Mouse (Mus musculus) midbrain, embryonic 15.5 days (tissue): ENCODE data around the gene Rfc4. TPM values are rescaled to one million over a fixed set of nuclear protein-coding genes. Genes with fewer than 3 reads are reported as not detected.

Experiments used
- ATAC-seq: fragments of 200-750 bp; cut with Nextera tagmentation; replicated peaks from 2 replicates; pipeline ENCODE4 v1.8.0; 2017; ENCODE audit warnings: moderate TSS enrichment
- H3K27ac ChIP-seq: fragments of 300-500 bp; sonication (generic); 2 replicates; pipeline ENCODE4 v1.5.1; 2015; ENCODE audit warnings: mild to moderate bottlenecking, inconsistent platforms
- H3K27me3 ChIP-seq: fragments of 300-500 bp; sonication (generic); replicated peaks from 2 replicates; pipeline ENCODE4 v1.6.1; 2015; ENCODE audit warnings: inconsistent platforms
- H3K36me3 ChIP-seq: fragments of 300-500 bp; sonication (generic); replicated peaks from 2 replicates; pipeline ENCODE4 v1.6.1; 2015; ENCODE audit warnings: inconsistent platforms
- H3K4me1 ChIP-seq: fragments of 300-500 bp; sonication (generic); 2 replicates; pipeline ENCODE4 v1.6.1; 2015; ENCODE audit warnings: inconsistent platforms
- H3K4me2 ChIP-seq: fragments of 300-500 bp; sonication (generic); 2 replicates; pipeline ENCODE4 v1.6.1; 2015; ENCODE audit warnings: inconsistent platforms, mild to moderate bottlenecking, moderate library complexity
- H3K4me3 ChIP-seq: fragments of 300-500 bp; sonication (generic); 2 replicates; pipeline ENCODE4 v1.5.1; 2015; ENCODE audit warnings: mild to moderate bottlenecking, inconsistent platforms
- H3K9ac ChIP-seq: fragments of 300-500 bp; sonication (generic); 2 replicates; pipeline ENCODE4 v1.6.1; 2015; ENCODE audit warnings: mild to moderate bottlenecking, inconsistent platforms
- H3K9me3 ChIP-seq: fragments of 300-500 bp; sonication (generic); 2 replicates; pipeline ENCODE4 v1.6.1; 2016; ENCODE audit warnings: inconsistent platforms
- WGBS: fragments of 180-500 bp; shearing (Covaris S2); methylation state at CpG from one replicate; pipeline ENCODE4 v1.1.7; 2015; ENCODE audit warnings: mixed read lengths; 5-methylcytosine and 5-hydroxymethylcytosine counted together
- polyA plus RNA-seq: library from polyadenylated mRNA; unstranded; fragments of >200 nt; fragmentation: Nextera tagmentation; extraction: Ambion mirVana; gene quantifications from 2 replicates; pipeline ENCODE4 v1.2.1, GENCODE M21; 2015

The Rfc4 gene
- polyA plus RNA-seq, 1 experiment from 2014 or later = 42.1 TPM

DNA sequence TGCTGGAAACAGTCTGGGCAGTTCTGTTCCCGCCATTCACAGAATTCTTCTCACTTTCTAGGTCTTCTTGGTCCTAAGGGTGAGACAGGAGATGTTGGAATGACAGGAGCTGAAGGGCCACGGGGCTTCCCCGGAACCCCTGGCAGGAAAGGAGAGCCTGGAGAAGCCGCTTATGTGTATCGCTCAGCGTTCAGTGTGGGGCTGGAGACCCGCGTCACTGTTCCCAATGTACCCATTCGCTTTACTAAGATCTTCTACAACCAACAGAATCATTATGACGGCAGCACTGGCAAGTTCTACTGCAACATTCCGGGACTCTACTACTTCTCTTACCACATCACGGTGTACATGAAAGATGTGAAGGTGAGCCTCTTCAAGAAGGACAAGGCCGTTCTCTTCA lies 29.5 kb upstream of the Rfc4 start:
- WGBS = 93% methylated on average over 13 of the region's 13 CpGs
- H3K4me2 ChIP-seq = no peak overlapping the region
- H3K9me3 ChIP-seq = no peaks in the 10 kb centered on the region
- H3K27ac ChIP-seq = no peak overlapping the region
- H3K4me3 ChIP-seq = no peak overlapping the region
- no peak for ATAC-seq
- no peaks in the 10 kb centered on the region for H3K36me3 ChIP-seq
- no peaks in the 10 kb centered on the region for H3K4me1 ChIP-seq
- H3K27me3 ChIP-seq = no peaks in the 10 kb centered on the region
- no peak overlapping the region for H3K9ac ChIP-seq

DNA sequence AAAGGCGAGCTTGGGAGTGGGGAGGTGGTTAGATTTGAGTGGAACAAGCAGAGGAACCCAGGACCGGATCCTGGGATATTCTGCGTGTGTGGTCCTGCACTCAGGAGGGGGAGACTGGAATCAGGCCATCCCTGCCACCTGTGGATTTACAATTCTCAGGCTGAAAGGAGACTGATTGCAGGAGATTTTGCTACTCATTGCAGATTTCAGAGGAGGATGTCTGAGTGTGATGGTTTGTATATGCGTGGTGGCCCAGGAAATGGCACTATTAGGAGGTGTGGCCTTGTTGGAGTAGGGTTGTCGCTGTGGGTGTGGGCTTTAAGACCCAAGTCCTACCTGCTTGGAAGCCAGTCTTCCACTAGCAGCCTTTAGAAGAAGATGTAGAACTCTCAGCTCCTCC lies 26.7 kb upstream of the Rfc4 start:
- ATAC-seq = no peak

DNA sequence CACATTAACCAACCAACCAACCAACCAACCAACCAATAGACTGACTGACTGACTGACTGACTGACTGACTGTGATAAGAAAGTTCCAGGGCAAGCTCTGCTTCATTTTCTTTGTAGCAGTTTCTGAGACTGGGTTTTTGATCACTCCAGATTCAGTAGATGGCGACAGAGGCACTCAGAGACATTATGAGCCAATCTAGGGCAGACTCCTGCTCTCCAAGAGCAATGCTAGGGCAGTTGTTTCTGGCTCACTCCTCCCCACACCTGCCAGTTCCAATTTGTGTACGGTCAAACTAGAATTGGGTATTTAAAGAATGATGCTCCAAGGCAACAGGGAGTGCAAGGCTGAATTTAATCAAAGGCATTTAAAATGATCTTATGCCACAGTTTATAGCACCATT lies 23.9 kb upstream of the Rfc4 start:
- no peak for ATAC-seq
- no peaks in the 10 kb centered on the region for H3K9me3 ChIP-seq

More for the DNA sequence above, 26.7 kb upstream of the Rfc4 start:
- Histone ChIP-seq H3K4me1 (no peaks in the 10 kb centered on the region), H3K9ac (no peak overlapping the region), H3K4me2 (no peak overlapping the region), H3K27ac (no peak overlapping the region), H3K9me3 (no peaks in the 10 kb centered on the region), H3K4me3 (no peak overlapping the region), H3K27me3 (no peaks in the 10 kb centered on the region), H3K36me3 (no peaks in the 10 kb centered on the region)
- 83% methylated on average over 5 of the region's 5 CpGs for WGBS

DNA sequence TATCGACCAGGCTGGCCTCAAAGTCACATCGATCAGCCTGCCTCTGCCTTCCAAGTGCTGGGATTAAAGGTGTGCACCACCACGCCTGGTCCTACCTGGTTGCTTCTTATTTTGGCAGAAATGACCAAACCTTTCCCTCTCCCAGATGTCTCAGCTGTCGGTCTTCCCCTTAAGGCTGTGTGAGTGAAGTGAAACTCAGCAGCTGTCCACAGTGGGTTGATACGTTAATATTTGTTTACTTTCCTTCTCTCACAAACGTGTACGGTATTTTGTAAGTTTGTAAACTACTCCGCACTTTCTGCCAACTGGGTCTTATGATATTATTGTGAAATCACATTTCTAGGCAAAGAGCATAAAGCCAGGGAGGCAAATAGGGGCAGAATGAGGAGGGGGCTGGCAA lies 21.9 kb upstream of the Rfc4 start:
- no peaks in the 10 kb centered on the region for H3K4me1 ChIP-seq
- no peaks in the 10 kb centered on the region for H3K27me3 ChIP-seq
- no peak overlapping the region for H3K4me3 ChIP-seq
- H3K4me2 ChIP-seq = no peak overlapping the region
- no peaks in the 10 kb centered on the region for H3K36me3 ChIP-seq
- no peak for ATAC-seq
- 91% methylated on average over 8 of the region's 8 CpGs for WGBS
- H3K27ac ChIP-seq = no peak overlapping the region
- no peaks in the 10 kb centered on the region for H3K9me3 ChIP-seq
- H3K9ac ChIP-seq = no peak overlapping the region

More for the DNA sequence above, 23.9 kb upstream of the Rfc4 start:
- 26% methylated on average over 2 of the region's 2 CpGs for WGBS
- Histone ChIP-seq H3K27me3 (no peaks in the 10 kb centered on the region), H3K4me1 (no peaks in the 10 kb centered on the region), H3K36me3 (no peaks in the 10 kb centered on the region), H3K4me3 (no peak overlapping the region), H3K9ac (no peak overlapping the region), H3K4me2 (no peak overlapping the region), H3K27ac (no peak overlapping the region)

DNA sequence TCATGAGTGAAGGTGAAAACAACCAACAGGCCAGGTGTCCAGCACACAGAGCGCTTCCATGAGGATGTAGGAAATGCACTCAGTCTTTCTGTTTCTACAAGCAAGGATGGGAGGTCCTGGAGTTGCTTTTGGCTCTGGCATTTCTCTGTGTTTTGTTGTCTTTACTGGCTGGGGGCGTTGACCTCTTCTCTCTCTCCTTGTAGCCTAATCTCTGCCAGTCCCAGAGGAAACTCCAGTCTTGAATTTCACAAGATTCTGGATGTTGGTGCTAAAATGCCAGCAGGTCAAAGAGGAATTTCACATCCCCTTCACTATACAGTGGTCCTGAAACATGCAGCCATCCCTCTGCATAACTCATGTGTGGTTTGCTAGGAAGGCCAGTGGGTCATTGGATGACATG lies 21.4 kb upstream of the Rfc4 start:
- no peak overlapping the region for H3K27ac ChIP-seq
- H3K4me1 ChIP-seq = no peaks in the 10 kb centered on the region
- H3K27me3 ChIP-seq = no peaks in the 10 kb centered on the region
- no peak overlapping the region for H3K4me3 ChIP-seq
- no peaks in the 10 kb centered on the region for H3K9me3 ChIP-seq
- ATAC-seq = no peak
- no peaks in the 10 kb centered on the region for H3K36me3 ChIP-seq
- WGBS = 77% methylated on average over 2 of the region's 2 CpGs
- no peak overlapping the region for H3K9ac ChIP-seq
- H3K4me2 ChIP-seq = no peak overlapping the region

DNA sequence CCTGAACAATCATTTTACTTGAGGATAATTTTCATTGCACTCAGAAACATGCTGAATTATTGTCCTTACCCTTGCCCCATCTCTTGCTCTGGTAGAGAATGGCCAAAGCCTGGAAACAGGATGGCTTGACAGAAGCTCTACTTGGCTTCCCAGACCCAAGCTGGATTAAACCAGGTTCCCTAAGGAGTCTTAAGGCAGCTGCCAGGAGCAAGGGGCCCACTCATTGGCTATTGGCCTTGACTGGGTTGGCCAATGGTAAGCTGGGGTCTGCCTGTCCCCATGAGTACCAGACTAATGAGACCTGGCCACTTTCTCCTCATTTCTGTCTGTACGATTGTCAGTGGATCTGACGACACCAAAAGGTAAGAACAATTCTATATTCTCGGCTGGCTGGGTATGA lies 18.7 kb upstream of the Rfc4 start, which contains the start of gene Adipoq:
Gene Adipoq, plus strand, starts transcription at position 257 of the 400 bp plus-strand sequence.
- H3K36me3 ChIP-seq = no peaks in the 10 kb centered on the region
- H3K9me3 ChIP-seq = no peaks in the 10 kb centered on the region
- H3K27ac ChIP-seq = no peak within 1 kb of the TSS
- no peak for ATAC-seq
- H3K4me1 ChIP-seq = no peaks in the 10 kb centered on the region
- H3K27me3 ChIP-seq = no peaks in the 10 kb centered on the region
- WGBS = 89% methylated on average over 3 of the region's 3 CpGs
- H3K4me3 ChIP-seq = no peak within 1 kb of the TSS
- no peak within 1 kb of the TSS for H3K4me2 ChIP-seq
- H3K9ac ChIP-seq = no peak within 1 kb of the TSS

DNA sequence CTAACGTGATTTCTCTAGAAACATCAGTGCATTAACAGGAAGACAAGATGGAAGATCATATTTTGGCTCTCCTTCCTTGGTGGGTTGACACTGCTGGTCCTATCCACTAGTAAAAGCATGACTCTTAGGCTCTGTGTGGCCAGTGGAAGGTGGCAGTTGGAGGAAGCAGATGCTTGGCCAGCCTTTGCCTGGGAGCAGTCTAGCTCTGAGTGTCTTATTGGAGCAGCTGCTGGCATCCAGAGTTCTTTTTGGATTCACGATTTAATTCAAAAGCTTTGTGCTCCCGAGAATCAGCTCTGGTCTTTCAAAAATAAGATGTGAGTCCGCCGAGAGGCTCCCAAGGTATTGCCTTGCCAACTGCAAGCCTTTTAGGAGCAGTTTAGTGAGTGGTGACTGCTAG lies 17.7 kb upstream of the Rfc4 start:
- no peak overlapping the region for H3K27ac ChIP-seq
- H3K9ac ChIP-seq = no peak overlapping the region
- no peaks in the 10 kb centered on the region for H3K9me3 ChIP-seq
- no peaks in the 10 kb centered on the region for H3K36me3 ChIP-seq
- no peak overlapping the region for H3K4me3 ChIP-seq
- no peak overlapping the region for H3K4me2 ChIP-seq
- WGBS = 71% methylated on average over 5 of the region's 5 CpGs
- H3K4me1 ChIP-seq = no peaks in the 10 kb centered on the region
- ATAC-seq = no peak
- no peaks in the 10 kb centered on the region for H3K27me3 ChIP-seq

DNA sequence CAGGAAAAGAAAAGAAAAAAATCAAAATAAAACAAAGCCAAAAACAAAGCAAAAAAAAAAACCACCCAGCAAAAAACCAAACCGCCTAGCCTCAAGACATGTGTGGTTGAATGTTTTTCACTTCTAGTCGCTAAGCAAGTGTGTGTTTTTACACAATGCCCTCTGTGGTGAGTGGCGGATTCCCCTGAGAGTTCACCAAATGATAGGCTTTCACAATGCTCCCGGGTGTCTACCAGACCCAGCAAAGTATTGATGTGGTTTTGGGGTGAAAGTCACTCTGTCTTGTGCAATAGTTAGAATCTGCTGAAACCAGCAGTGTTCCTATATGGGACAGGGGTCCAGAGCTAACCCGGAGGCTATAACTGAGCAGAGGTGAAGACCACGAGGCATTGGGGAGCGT lies 16.8 kb upstream of the Rfc4 start:
- Histone ChIP-seq H3K9ac (no peak overlapping the region), H3K9me3 (no peaks in the 10 kb centered on the region), H3K4me1 (no peaks in the 10 kb centered on the region), H3K4me3 (no peak overlapping the region), H3K36me3 (no peaks in the 10 kb centered on the region), H3K27me3 (no peaks in the 10 kb centered on the region), H3K27ac (no peak overlapping the region), H3K4me2 (no peak overlapping the region)
- 87% methylated on average over 7 of the region's 7 CpGs for WGBS
- no peak for ATAC-seq

DNA sequence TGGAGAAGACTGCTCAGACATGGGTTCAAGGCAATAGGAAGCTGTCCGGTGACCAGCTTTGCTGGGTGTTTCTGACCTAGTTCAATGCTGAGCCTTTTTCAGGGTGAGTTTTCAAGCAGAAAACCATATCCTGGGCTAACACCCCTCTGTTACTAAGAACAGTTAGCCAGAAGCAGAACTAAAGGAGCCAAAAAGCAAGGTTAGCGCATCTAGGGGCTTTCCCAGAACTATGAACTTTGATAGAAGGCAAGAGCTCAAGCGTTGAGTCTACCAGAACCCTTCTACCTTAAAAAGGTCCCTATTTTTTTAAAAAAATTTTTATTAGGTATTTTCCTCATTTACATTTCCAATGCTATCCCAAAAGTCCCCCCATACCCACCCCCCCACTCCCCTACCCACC lies 13.4 kb upstream of the Rfc4 start:
- H3K4me3 ChIP-seq = no peak overlapping the region
- no peak overlapping the region for H3K4me2 ChIP-seq
- no peak for ATAC-seq
- no peaks in the 10 kb centered on the region for H3K27me3 ChIP-seq
- no peaks in the 10 kb centered on the region for H3K36me3 ChIP-seq
- H3K4me1 ChIP-seq = no peaks in the 10 kb centered on the region
- 96% methylated on average over 3 of the region's 3 CpGs for WGBS
- no peak overlapping the region for H3K27ac ChIP-seq
- no peak overlapping the region for H3K9ac ChIP-seq
- no peaks in the 10 kb centered on the region for H3K9me3 ChIP-seq

DNA sequence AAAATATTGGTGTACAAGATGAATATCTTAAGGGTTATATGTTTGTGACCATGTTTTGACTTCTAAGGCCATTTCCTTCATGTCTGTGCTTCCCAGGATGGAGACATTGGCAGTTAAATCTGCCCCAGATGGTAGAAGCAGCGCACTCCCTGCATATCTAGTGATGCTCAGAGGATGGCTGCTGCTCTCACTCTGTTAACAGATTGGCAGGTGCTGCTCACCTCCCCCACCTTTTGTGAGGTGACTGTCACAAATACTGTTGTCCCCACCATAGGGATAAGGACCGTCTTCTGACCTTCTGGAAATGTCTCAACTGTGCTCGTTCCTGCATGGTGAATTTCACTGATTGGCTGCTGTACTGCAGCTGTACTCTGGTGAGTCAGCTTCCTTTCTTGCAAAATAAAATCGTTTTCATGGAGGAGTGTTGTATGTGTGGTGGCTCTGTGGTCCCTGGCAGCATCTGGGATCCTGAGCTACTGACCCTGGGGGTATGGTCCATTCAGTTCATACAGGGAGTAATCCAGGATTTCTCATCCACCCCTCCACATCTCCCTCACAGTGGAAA lies 9.0 kb upstream of the Rfc4 start:
- Histone ChIP-seq H3K4me1 (no peaks in the 10 kb centered on the region), H3K4me3 (no peak overlapping the region), H3K36me3 (no peaks in the 10 kb centered on the region), H3K9ac (no peak overlapping the region), H3K27me3 (no peaks in the 10 kb centered on the region), H3K9me3 (no peaks in the 10 kb centered on the region), H3K27ac (no peak overlapping the region), H3K4me2 (no peak overlapping the region)
- no peak for ATAC-seq
- WGBS = 63% methylated on average over 4 of the region's 4 CpGs

DNA sequence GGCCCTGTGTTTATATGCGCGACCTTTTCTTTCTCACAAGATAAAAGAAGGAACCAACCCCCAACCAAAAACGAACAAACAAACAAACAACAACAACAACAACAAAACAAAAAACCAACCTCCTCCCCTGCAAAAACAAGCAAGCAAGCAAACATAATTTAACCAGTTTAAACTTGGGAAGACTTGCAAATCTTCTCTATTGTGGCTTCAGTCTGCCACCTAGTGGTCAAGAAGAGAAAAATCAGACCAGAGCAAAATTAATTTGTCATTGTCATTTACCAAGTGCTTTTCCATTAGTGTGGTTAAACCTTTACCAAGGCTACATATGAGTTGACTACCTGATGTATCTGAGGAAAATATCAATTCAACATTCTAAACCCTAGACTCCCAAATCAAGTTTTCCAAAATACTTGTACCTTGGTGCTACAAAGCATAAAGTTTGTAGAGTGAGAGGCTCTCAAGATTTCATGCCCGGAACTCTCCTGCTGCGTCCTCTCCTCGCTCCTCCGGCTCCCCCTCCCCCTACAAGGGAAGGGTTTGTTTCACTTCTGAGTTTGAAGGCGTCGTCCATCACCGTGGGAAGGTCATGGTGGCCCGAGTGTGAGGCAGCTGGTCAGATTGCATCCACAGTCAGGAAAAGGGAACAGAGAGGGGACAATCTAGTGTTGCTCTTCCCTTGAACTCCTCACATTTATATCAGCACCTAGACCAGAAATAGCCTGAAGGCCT lies 8.0 kb upstream of the Rfc4 start:
- Histone ChIP-seq H3K9ac (no peak overlapping the region), H3K27me3 (no peaks in the 10 kb centered on the region), H3K9me3 (no peaks in the 10 kb centered on the region), H3K4me1 (no peaks in the 10 kb centered on the region), H3K27ac (no peak overlapping the region), H3K36me3 (no peaks in the 10 kb centered on the region), H3K4me3 (no peak overlapping the region), H3K4me2 (no peak overlapping the region)
- WGBS = 22% methylated on average over 11 of the region's 11 CpGs
- 0 out of 2 replicates have a peak, but pooled peaks have one; percentile 20 for ATAC-seq

DNA sequence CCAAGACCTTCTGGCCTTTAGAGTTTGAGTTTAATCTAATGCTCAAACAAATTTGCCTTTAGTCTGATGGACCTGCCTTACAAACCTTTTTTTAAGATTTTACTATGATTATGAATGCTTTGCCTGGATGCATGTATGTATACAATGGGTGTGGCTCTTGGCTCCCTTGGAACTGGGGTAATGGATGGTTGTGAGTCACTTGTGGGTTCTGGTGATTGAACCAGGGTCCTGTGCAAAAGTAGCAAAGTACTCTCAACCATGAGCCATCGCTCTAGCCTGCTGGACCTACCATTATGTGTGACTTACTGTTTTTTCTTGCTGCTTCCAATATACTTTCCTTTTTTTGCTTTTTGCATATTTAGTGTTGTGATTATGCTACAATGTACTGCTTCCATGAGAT lies 4.8 kb upstream of the Rfc4 start:
- Histone ChIP-seq H3K4me1 (peaks cover 19% of the 10 kb centered on the region), H3K9ac (no peak overlapping the region), H3K4me2 (no peak overlapping the region), H3K9me3 (no peaks in the 10 kb centered on the region), H3K27ac (no peak overlapping the region), H3K36me3 (no peaks in the 10 kb centered on the region), H3K4me3 (no peak overlapping the region), H3K27me3 (no peaks in the 10 kb centered on the region)
- no peak for ATAC-seq
- 94% methylated on average over 1 of the region's 1 CpGs for WGBS

DNA sequence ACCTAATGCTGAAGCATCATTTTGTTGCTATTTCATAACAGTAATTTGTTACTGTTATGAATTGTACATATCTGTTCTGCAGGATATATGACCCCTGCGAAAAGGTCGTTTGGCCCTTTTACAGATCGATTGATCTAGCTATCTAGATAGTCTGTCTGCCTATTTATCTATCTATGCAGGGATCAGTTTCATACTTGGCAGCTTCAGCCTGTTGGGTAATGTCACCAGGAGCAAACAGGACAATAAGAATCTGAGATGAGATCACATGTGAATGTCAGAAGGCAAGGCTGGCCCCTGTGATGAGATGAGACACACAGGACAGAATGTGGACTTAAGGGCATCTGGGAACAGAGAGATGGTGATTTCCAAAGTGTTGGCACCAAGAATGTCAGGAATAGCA lies 2.8 kb upstream of the Rfc4 start:
- H3K36me3 ChIP-seq = no peaks in the 10 kb centered on the region
- no peak overlapping the region for H3K4me3 ChIP-seq
- H3K4me1 ChIP-seq = peaks cover 29% of the 10 kb centered on the region
- no peak for ATAC-seq
- H3K9me3 ChIP-seq = no peaks in the 10 kb centered on the region
- WGBS = 95% methylated on average over 3 of the region's 3 CpGs
- no peak overlapping the region for H3K27ac ChIP-seq
- no peak overlapping the region for H3K9ac ChIP-seq
- H3K4me2 ChIP-seq = no peak overlapping the region
- H3K27me3 ChIP-seq = no peaks in the 10 kb centered on the region
